Mouse (Mus musculus) embryonic facial prominence, embryonic 13.5 days (tissue): ENCODE results near the gene Arhgap27. TPM values are rescaled to one million over a fixed set of nuclear protein-coding genes. Genes with fewer than 3 reads are reported as not detected.
"Not testable (repeated sequence)": the region's sequence is repeated elsewhere in the genome, so short reads cannot be mapped to it uniquely, and the experiment has no call there.

Experiments used
- ATAC-seq: fragments of 200-750 bp; cut with Nextera tagmentation; 2 replicates; pipeline ENCODE4 v1.8.0; 2017; ENCODE audit warnings: low read depth; ENCODE audit not compliant: insufficient number of reproducible peaks, insufficient read depth, low FRiP score, low TSS enrichment
- H3K27ac ChIP-seq: fragments of 300-500 bp; sonication (generic); 2 replicates; pipeline ENCODE4 v1.5.1; 2015; ENCODE audit warnings: moderate library complexity, mild to moderate bottlenecking, inconsistent platforms
- H3K27me3 ChIP-seq: fragments of 300-500 bp; sonication (generic); 2 replicates; pipeline ENCODE4 v1.6.1; 2015; ENCODE audit warnings: mild to moderate bottlenecking, inconsistent platforms
- H3K36me3 ChIP-seq: fragments of 300-500 bp; sonication (generic); 2 replicates; pipeline ENCODE4 v1.6.1; 2015; ENCODE audit warnings: mild to moderate bottlenecking, inconsistent platforms
- H3K4me1 ChIP-seq: fragments of 300-500 bp; sonication (generic); 2 replicates; pipeline ENCODE4 v1.6.1; 2015; ENCODE audit warnings: inconsistent platforms
- H3K4me2 ChIP-seq: fragments of 300-500 bp; sonication (generic); 2 replicates; pipeline ENCODE4 v1.6.1; 2015; ENCODE audit warnings: moderate library complexity, mild to moderate bottlenecking, inconsistent platforms
- H3K4me3 ChIP-seq: fragments of 300-500 bp; sonication (generic); 2 replicates; pipeline ENCODE4 v1.5.1; 2015; ENCODE audit warnings: mild to moderate bottlenecking, inconsistent platforms
- H3K9ac ChIP-seq: fragments of 300-500 bp; sonication (generic); 2 replicates; pipeline ENCODE4 v1.6.1; 2015; ENCODE audit warnings: mild to moderate bottlenecking, inconsistent platforms
- H3K9me3 ChIP-seq: fragments of 300-500 bp; sonication (generic); 2 replicates; pipeline ENCODE4 v1.6.1; 2016; ENCODE audit warnings: inconsistent platforms
- WGBS: fragments of 180-500 bp; shearing (Covaris S2); methylation state at CpG from one replicate; pipeline ENCODE4 v1.1.7; 2015; ENCODE audit warnings: mixed read lengths; 5-methylcytosine and 5-hydroxymethylcytosine counted together
- polyA plus RNA-seq: library from polyadenylated mRNA; unstranded; fragments of >200 nt; fragmentation: Nextera tagmentation; extraction: Ambion mirVana; gene quantifications from 2 replicates; pipeline ENCODE4 v1.2.1, GENCODE M21; 2015

The Arhgap27 gene
- polyA plus RNA-seq = 6.8 and 7.2 TPM in 2 replicates

- no peak for ATAC-seq
- Histone ChIP-seq H3K4me3 (peak within 1 kb of the TSS; percentile 55), H3K27ac (peak within 1 kb of the TSS; percentile 78), H3K36me3 (peaks cover 28% of the 10 kb centered on the region), H3K27me3 (peaks cover 74% of the 10 kb centered on the region), H3K9me3 (no peaks in the 10 kb centered on the region), H3K4me1 (peaks cover 45% of the 10 kb centered on the region), H3K4me2 (peak within 1 kb of the TSS; percentile 78), H3K9ac (peak within 1 kb of the TSS; percentile 66)
- WGBS = 3% methylated on average over 35 of the region's 35 CpGs
These were observed at the start of gene Arhgap27 for GRCm38 (mm10) chr11:103363214-103364148. TSS of gene Arhgap27 (minus strand) at chr11:103363692.

DNA sequence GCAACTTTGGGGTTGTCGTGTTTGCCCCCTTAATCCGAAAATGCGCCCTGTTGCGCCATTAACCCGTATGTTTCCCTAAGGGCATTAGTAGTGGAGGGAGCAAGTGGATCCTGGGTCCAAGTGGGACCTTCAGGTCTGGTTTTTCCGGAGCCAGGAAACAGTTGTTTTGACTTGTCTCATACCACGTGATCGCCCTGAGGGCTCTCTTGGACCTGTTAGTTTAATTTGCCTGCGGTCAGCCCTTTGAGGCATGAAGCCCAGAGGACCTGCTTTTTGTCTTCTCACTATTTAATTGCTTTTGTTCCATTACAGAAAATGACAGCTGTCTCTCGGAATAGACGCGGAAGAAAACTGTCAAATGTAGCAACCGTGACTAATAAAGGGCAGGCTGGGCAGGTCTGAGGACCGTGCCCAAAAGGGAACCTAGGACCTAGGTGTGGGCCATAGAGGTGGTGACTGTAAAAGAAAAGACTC is 49.5 kb upstream of the Arhgap27 start:
- H3K4me3 ChIP-seq = peak overlapping the region; percentile 85
- peak overlapping the region; percentile 88 for H3K4me2 ChIP-seq
- no peaks in the 10 kb centered on the region for H3K36me3 ChIP-seq
- 1% methylated on average over 14 of the region's 14 CpGs for WGBS
- ATAC-seq = no peak
- no peaks in the 10 kb centered on the region for H3K9me3 ChIP-seq
- H3K27me3 ChIP-seq = peaks cover 5% of the 10 kb centered on the region
- H3K9ac ChIP-seq = peak overlapping the region; percentile 89
- H3K27ac ChIP-seq = peak overlapping the region; percentile 69
- peaks cover 19% of the 10 kb centered on the region for H3K4me1 ChIP-seq

GRCm38 (mm10) chr11:103411981-103412949 is 48.8 kb upstream of the Arhgap27 start, which contains the start of gene Plekhm1:
TSS of gene Plekhm1 (minus strand) at chr11:103412687.
- peak within 1 kb of the TSS; percentile 89 for H3K9ac ChIP-seq
- WGBS = under 1% methylated on average over 67 of the region's 67 CpGs
- peak within 1 kb of the TSS; percentile 69 for H3K27ac ChIP-seq

DNA sequence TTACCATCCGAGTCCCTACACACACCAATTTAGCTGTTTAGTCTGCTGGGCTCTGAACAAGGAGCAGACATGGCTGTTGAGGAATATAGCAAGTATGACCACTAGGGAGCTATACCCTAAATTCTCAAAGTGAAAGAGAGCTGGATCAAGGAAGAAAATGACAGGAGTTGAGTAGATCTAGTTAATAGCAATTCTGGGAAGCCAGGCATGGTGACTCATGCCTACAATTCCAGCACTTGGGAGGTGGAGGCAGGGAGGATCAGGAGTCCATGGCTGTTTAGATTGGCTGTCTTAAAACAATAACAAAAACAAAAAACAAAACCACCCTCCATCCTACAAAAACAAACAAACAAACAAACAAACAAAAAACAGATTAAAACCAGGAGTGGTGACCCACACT is 47.8 kb upstream of the Arhgap27 start:
- no peak overlapping the region for H3K27ac ChIP-seq
- H3K36me3 ChIP-seq = 0 out of 2 replicates have a peak, but pooled peaks cover 3% of the 10 kb centered on the region
- H3K9me3 ChIP-seq = no peaks in the 10 kb centered on the region
- peak overlapping the region; percentile 85; the same call in 1 of the 2 replicates for H3K4me3 ChIP-seq
- H3K27me3 ChIP-seq = peaks cover 5% of the 10 kb centered on the region
- WGBS = 69% methylated on average over 1 of the region's 1 CpGs
- no peak for ATAC-seq
- H3K4me2 ChIP-seq = peak overlapping the region; percentile 88
- peaks cover 19% of the 10 kb centered on the region for H3K4me1 ChIP-seq
- H3K9ac ChIP-seq = no peak overlapping the region

More at GRCm38 (mm10) chr11:103411981-103412949, 48.8 kb upstream of the Arhgap27 start, which contains the start of gene Plekhm1:
- Histone ChIP-seq H3K9me3 (no peaks in the 10 kb centered on the region), H3K4me3 (peak within 1 kb of the TSS; percentile 85), H3K27me3 (peaks cover 5% of the 10 kb centered on the region), H3K36me3 (no peaks in the 10 kb centered on the region), H3K4me2 (peak within 1 kb of the TSS; percentile 88), H3K4me1 (peaks cover 19% of the 10 kb centered on the region)
- peak; percentile 91 for ATAC-seq

DNA sequence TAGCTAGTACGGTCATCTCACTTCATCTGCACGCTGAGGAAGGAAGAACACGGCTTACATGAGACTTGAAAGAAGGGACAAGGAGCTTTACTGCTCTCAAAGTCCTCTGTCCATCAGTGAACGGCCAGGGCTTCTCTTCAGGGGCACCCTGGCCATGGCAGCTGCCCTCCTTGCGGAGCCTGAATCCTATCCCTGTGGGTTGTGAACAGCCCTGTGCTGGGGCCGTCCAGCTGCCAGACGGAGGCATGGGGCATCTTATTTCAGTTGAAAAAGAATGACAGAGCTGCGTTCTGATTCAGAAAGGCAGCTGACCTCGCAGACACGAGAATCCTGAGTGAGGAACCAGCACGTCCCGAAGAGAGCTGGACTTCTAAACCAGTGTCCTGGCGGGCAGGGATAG is 45.4 kb upstream of the Arhgap27 start:
- ATAC-seq = no peak
- 91% methylated on average over 13 of the region's 13 CpGs for WGBS
- H3K36me3 ChIP-seq = peaks cover 6% of the 10 kb centered on the region; the same call in 1 of the 2 replicates

DNA sequence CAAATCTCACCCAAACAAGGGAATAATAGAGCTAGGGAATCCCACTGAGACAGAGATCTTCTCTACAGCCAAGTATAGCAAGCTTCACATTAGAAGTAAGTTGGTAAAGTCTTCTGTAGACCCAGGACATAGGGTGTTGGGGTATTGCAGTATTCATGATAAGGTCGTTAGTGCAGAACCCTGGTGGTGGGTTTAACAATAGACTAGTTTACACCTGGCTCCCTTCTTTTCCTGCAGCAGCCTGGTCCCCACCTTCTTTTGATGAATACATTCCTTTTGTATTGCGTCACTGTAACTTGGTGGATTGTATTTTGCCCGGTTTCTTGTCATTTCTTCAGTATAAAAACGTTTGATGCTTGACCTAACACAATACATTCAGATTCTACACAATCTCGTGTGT is 43.6 kb upstream of the Arhgap27 start:
- H3K27me3 ChIP-seq, H3K4me3 ChIP-seq, H3K4me2 ChIP-seq, ATAC-seq, H3K9me3 ChIP-seq, H3K27ac ChIP-seq, H3K9ac ChIP-seq: not testable (repeated sequence)
- H3K4me1 ChIP-seq = peaks cover 17% of the 10 kb centered on the region
- WGBS = 59% methylated on average over 5 of the region's 5 CpGs
- H3K36me3 ChIP-seq = peaks cover 21% of the 10 kb centered on the region; the same call in 1 of the 2 replicates

More for the DNA sequence above, 45.4 kb upstream of the Arhgap27 start:
- no peak overlapping the region for H3K4me2 ChIP-seq
- no peak overlapping the region for H3K9ac ChIP-seq
- H3K9me3 ChIP-seq = no peaks in the 10 kb centered on the region
- H3K27me3 ChIP-seq = no peaks in the 10 kb centered on the region
- H3K4me3 ChIP-seq = no peak overlapping the region
- peaks cover 21% of the 10 kb centered on the region for H3K4me1 ChIP-seq
- no peak overlapping the region for H3K27ac ChIP-seq

GRCm38 (mm10) chr11:103406551-103406950 is 43.1 kb upstream of the Arhgap27 start:
- Histone ChIP-seq H3K4me2 (no peak overlapping the region), H3K4me3 (no peak overlapping the region), H3K27me3 (no peaks in the 10 kb centered on the region), H3K27ac (no peak overlapping the region), H3K9ac (no peak overlapping the region), H3K9me3 (no peaks in the 10 kb centered on the region), H3K36me3 (peaks cover 21% of the 10 kb centered on the region; the same call in 1 of the 2 replicates), H3K4me1 (peaks cover 12% of the 10 kb centered on the region)
- 70% methylated on average over 7 of the region's 7 CpGs for WGBS
- no peak for ATAC-seq

DNA sequence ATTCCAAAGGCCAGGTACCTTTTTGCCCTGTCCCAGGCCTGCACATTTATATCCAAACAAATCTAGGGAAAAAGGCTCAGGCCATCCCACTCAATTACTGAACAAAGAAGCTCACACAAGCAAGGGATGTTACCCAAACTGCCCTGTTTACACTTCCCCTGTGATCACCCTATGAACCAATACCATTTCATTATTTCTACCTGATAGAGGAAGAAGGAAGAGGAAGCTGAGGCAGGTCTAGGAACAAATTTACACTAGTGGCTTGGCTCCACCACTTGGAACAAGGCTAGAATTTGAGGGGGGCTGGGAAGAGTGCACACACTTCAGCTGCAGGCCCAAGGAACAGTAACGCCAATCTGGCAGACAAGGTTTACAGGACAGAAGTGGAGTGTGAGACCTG is 42.3 kb upstream of the Arhgap27 start:
- Histone ChIP-seq H3K27me3 (no peaks in the 10 kb centered on the region), H3K4me1 (peaks cover 5% of the 10 kb centered on the region; the same call in 1 of the 2 replicates), H3K36me3 (peaks cover 21% of the 10 kb centered on the region; the same call in 1 of the 2 replicates), H3K4me2 (no peak overlapping the region), H3K4me3 (no peak overlapping the region), H3K27ac (no peak overlapping the region), H3K9ac (no peak overlapping the region), H3K9me3 (no peaks in the 10 kb centered on the region)
- ATAC-seq = no peak
- 96% methylated on average over 1 of the region's 1 CpGs for WGBS

- Histone ChIP-seq H3K4me2 (no peak overlapping the region), H3K9ac (no peak overlapping the region), H3K36me3 (peaks cover 21% of the 10 kb centered on the region; the same call in 1 of the 2 replicates), H3K27ac (no peak overlapping the region), H3K4me3 (no peak overlapping the region), H3K9me3 (no peaks in the 10 kb centered on the region), H3K27me3 (no peaks in the 10 kb centered on the region), H3K4me1 (0 out of 2 replicates have a peak, but pooled peaks cover 3% of the 10 kb centered on the region)
- ATAC-seq = no peak
These were observed 41.1 kb upstream of the Arhgap27 start for GRCm38 (mm10) chr11:103404618-103405017.

DNA sequence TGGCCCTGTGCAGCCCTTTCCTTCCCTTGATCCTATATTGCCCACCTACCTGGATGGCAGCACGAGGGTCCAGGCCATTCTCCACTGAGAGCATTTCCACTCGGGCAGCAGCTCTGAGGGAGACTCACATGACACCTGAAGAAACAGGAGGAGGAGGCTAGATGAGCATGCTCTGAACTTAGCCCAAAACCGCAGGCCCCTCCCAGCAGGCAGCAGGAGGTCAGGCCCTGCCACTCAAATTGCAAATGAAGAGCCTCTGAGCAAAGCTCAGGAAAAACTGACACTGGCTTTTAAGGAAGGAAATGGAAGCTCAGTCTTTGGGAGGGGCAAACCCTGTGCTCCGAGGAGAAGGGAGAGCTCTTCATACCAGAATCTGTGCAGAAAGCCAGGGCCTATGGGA is 40.3 kb upstream of the Arhgap27 start:
- no peak for ATAC-seq
- 0 out of 2 replicates have a peak, but pooled peaks cover 3% of the 10 kb centered on the region for H3K4me1 ChIP-seq
- H3K27ac ChIP-seq = no peak overlapping the region
- no peak overlapping the region for H3K4me2 ChIP-seq
- no peaks in the 10 kb centered on the region for H3K27me3 ChIP-seq
- WGBS = 46% methylated on average over 4 of the region's 4 CpGs
- H3K9ac ChIP-seq = no peak overlapping the region
- H3K4me3 ChIP-seq = no peak overlapping the region
- peaks cover 21% of the 10 kb centered on the region; the same call in 1 of the 2 replicates for H3K36me3 ChIP-seq
- no peaks in the 10 kb centered on the region for H3K9me3 ChIP-seq

DNA sequence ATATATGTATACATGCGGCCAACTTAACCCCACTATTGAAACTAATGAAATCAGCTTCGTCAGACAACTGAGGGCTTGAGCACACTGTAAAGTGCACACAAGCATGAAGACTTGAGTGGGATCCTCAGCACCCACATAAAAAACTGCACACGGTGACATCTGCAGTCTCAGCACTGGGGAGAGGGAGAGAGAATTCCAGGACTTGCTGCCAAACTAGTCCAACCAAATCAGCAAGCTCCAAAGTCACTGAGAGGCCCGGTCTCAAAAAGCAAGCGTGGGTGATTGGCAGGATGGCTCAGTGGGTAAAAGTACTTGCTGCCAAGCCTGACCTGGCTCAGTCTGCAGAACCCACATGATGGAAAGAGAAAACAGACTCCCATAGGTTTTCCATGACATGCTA is 39.2 kb upstream of the Arhgap27 start:
- peaks cover 21% of the 10 kb centered on the region; the same call in 1 of the 2 replicates for H3K36me3 ChIP-seq
- no peak for ATAC-seq
- no peak overlapping the region for H3K27ac ChIP-seq
- H3K4me2 ChIP-seq = no peak overlapping the region
- no peak overlapping the region for H3K9ac ChIP-seq
- 0 out of 2 replicates have a peak, but pooled peaks cover 3% of the 10 kb centered on the region for H3K4me1 ChIP-seq
- no peak overlapping the region for H3K4me3 ChIP-seq
- WGBS = 88% methylated on average over 5 of the region's 5 CpGs
- no peaks in the 10 kb centered on the region for H3K9me3 ChIP-seq
- no peaks in the 10 kb centered on the region for H3K27me3 ChIP-seq
